Mouse (Mus musculus) kidney, postnatal 0 days (tissue): ENCODE measurements around the gene Dnm2. TPM values are rescaled to one million over a fixed set of nuclear protein-coding genes. Genes with fewer than 3 reads are reported as not detected.

ENCODE experiments used
- ATAC-seq: fragments of 200-750 bp; cut with Nextera tagmentation; replicated peaks from 2 replicates; pipeline ENCODE4 v1.8.0; 2017; ENCODE audit warnings: low read depth, moderate number of reproducible peaks, moderate TSS enrichment, moderate library complexity; ENCODE audit not compliant: low FRiP score
- DNase-seq: peaks from one replicate; pipeline ENCODE4 v3.0.0-alpha.2; 2016; ENCODE audit warnings: low spot score
- H3K27ac ChIP-seq: fragments of 300-500 bp; sonication (generic); 2 replicates; pipeline ENCODE4 v1.5.1; 2014; ENCODE audit warnings: mild to moderate bottlenecking
- H3K27me3 ChIP-seq: fragments of 300-500 bp; sonication (generic); 2 replicates; pipeline ENCODE4 v1.6.1; 2014; ENCODE audit warnings: low read length, mixed read lengths; ENCODE audit not compliant: insufficient read depth
- H3K36me3 ChIP-seq: fragments of 300-500 bp; sonication (generic); 2 replicates; pipeline ENCODE4 v1.6.1; 2014; ENCODE audit warnings: low read length, mixed read lengths; ENCODE audit not compliant: insufficient read depth
- H3K4me1 ChIP-seq: fragments of 300-500 bp; sonication (generic); replicated peaks from 2 replicates; pipeline ENCODE4 v1.6.1; 2014; ENCODE audit warnings: antibody characterized with exemption, low read length, mixed read lengths; ENCODE audit not compliant: insufficient read depth
- H3K4me2 ChIP-seq: fragments of 300-500 bp; sonication (generic); 2 replicates; pipeline ENCODE4 v1.6.1; 2014; ENCODE audit warnings: mild to moderate bottlenecking, low read length, moderate library complexity, mixed read lengths
- H3K4me3 ChIP-seq: fragments of 300-500 bp; sonication (generic); replicated peaks from 2 replicates; pipeline ENCODE4 v1.5.1; 2014; ENCODE audit warnings: low read depth, low read length
- H3K9ac ChIP-seq: fragments of 300-500 bp; sonication (generic); 2 replicates; pipeline ENCODE4 v1.6.1; 2014; ENCODE audit warnings: low read depth, low read length
- H3K9me3 ChIP-seq: fragments of 300-500 bp; sonication (generic); replicated peaks from 2 replicates; pipeline ENCODE4 v1.6.1; 2016; ENCODE audit warnings: low read length, inconsistent platforms, mixed read lengths
- CTCF ChIP-seq: IDR thresholded peaks from 2 replicates; pipeline ENCODE4 v1.5.1; 2016; ENCODE audit warnings: antibody characterized with exemption, low read depth, mild to moderate bottlenecking, moderate library complexity
- WGBS: fragments of 180-500 bp; shearing (Covaris S2); extraction: QIAGEN DNeasy Blood & Tissue Kit; methylation state at CpG from one replicate; pipeline ENCODE4 v1.1.7; 2014; 5-methylcytosine and 5-hydroxymethylcytosine counted together
- polyA plus RNA-seq: library from polyadenylated mRNA; unstranded; fragments of >200 nt; fragmentation: Nextera tagmentation; extraction: Ambion mirVana; gene quantifications from 2 replicates; pipeline ENCODE4 v1.2.1, GENCODE M21; 2015

Dnm2 gene
- polyA plus RNA-seq, 1 experiment from 2014 or later = 68.0 TPM

- Histone ChIP-seq H3K36me3 (no peaks in the 10 kb centered on the region), H3K27me3 (no peaks in the 10 kb centered on the region), H3K4me2 (no peak overlapping the region), H3K9me3 (no peaks in the 10 kb centered on the region), H3K4me1 (peaks cover 12% of the 10 kb centered on the region), H3K9ac (no peak overlapping the region), H3K27ac (peak overlapping the region; percentile 14; the same call in 1 of the 2 replicates), H3K4me3 (no peak overlapping the region)
- DNase-seq = no peak
- 69% methylated on average over 7 of the region's 7 CpGs for WGBS
- ATAC-seq = no peak
- no peak for TF ChIP-seq CTCF
Measured at GRCm38 (mm10) chr9:21435777-21436635, 11.3 kb downstream of the Dnm2 start.

GRCm38 (mm10) chr9:21437577-21437976, 12.9 kb downstream of the Dnm2 start:
- no peak for ATAC-seq
- WGBS = 96% methylated on average over 6 of the region's 6 CpGs
- H3K9me3 ChIP-seq = no peaks in the 10 kb centered on the region
- H3K36me3 ChIP-seq = no peaks in the 10 kb centered on the region
- H3K4me2 ChIP-seq = no peak overlapping the region
- TF ChIP-seq CTCF = no peak
- H3K27ac ChIP-seq = no peak overlapping the region
- no peak overlapping the region for H3K4me3 ChIP-seq
- DNase-seq = no peak
- H3K4me1 ChIP-seq = peaks cover 12% of the 10 kb centered on the region
- H3K9ac ChIP-seq = no peak overlapping the region
- H3K27me3 ChIP-seq = no peaks in the 10 kb centered on the region

- DNase-seq = no peak
- whole genome bisulfite sequencing = 72% methylated on average over 3 of the region's 3 CpGs
- Histone ChIP-seq H3K36me3 (no peaks in the 10 kb centered on the region), H3K27me3 (no peaks in the 10 kb centered on the region), H3K4me3 (no peak overlapping the region), H3K27ac (no peak overlapping the region), H3K4me1 (peaks cover 12% of the 10 kb centered on the region), H3K9me3 (no peaks in the 10 kb centered on the region), H3K9ac (no peak overlapping the region), H3K4me2 (no peak overlapping the region)
- no peak for ATAC-seq
- TF ChIP-seq CTCF = no peak
Measured at GRCm38 (mm10) chr9:21438219-21438618, 13.5 kb downstream of the Dnm2 start.

GRCm38 (mm10) chr9:21439456-21439855, 14.7 kb downstream of the Dnm2 start:
- Histone ChIP-seq H3K9me3 (no peaks in the 10 kb centered on the region), H3K36me3 (no peaks in the 10 kb centered on the region), H3K4me1 (peaks cover 12% of the 10 kb centered on the region), H3K27ac (no peak overlapping the region), H3K9ac (no peak overlapping the region), H3K4me3 (no peak overlapping the region), H3K4me2 (no peak overlapping the region), H3K27me3 (no peaks in the 10 kb centered on the region)
- DNase-seq = no peak
- TF ChIP-seq CTCF = no peak
- WGBS = 82% methylated on average over 3 of the region's 3 CpGs
- ATAC-seq = no peak

- TF ChIP-seq CTCF = no peak
- peaks cover 12% of the 10 kb centered on the region for H3K4me1 ChIP-seq
- no peak overlapping the region for H3K4me2 ChIP-seq
- no peak for DNase-seq
- H3K4me3 ChIP-seq = no peak overlapping the region
- H3K9me3 ChIP-seq = no peaks in the 10 kb centered on the region
- H3K27ac ChIP-seq = no peak overlapping the region
- no peak for ATAC-seq
- H3K9ac ChIP-seq = no peak overlapping the region
- no peaks in the 10 kb centered on the region for H3K27me3 ChIP-seq
- no peaks in the 10 kb centered on the region for H3K36me3 ChIP-seq
- WGBS = 86% methylated on average over 2 of the region's 2 CpGs
Measured at GRCm38 (mm10) chr9:21439914-21440313, 15.2 kb downstream of the Dnm2 start.

GRCm38 (mm10) chr9:21440387-21440786, 15.7 kb downstream of the Dnm2 start:
- Histone ChIP-seq H3K4me1 (peaks cover 12% of the 10 kb centered on the region), H3K27me3 (no peaks in the 10 kb centered on the region), H3K27ac (no peak overlapping the region), H3K4me3 (no peak overlapping the region), H3K9ac (no peak overlapping the region), H3K36me3 (no peaks in the 10 kb centered on the region), H3K9me3 (no peaks in the 10 kb centered on the region), H3K4me2 (no peak overlapping the region)
- no peak for TF ChIP-seq CTCF
- ATAC-seq (no peak), DNase-seq (no peak)
